Mouse (Mus musculus) midbrain, embryonic 15.5 days (tissue): Measurements from ENCODE around the gene Zscan4-ps1. TPM values are rescaled to one million over a fixed set of nuclear protein-coding genes. Genes with fewer than 3 reads are reported as not detected.
"Not testable (repeated sequence)": the region's sequence is repeated elsewhere in the genome, so short reads cannot be mapped to it uniquely, and the experiment has no call there.

Experiments
- ATAC-seq: fragments of 200-750 bp; cut with Nextera tagmentation; replicated peaks from 2 replicates; pipeline ENCODE4 v1.8.0; 2017; ENCODE audit warnings: moderate TSS enrichment
- H3K27ac ChIP-seq: fragments of 300-500 bp; sonication (generic); 2 replicates; pipeline ENCODE4 v1.5.1; 2015; ENCODE audit warnings: mild to moderate bottlenecking, inconsistent platforms
- H3K27me3 ChIP-seq: fragments of 300-500 bp; sonication (generic); replicated peaks from 2 replicates; pipeline ENCODE4 v1.6.1; 2015; ENCODE audit warnings: inconsistent platforms
- H3K36me3 ChIP-seq: fragments of 300-500 bp; sonication (generic); replicated peaks from 2 replicates; pipeline ENCODE4 v1.6.1; 2015; ENCODE audit warnings: inconsistent platforms
- H3K4me1 ChIP-seq: fragments of 300-500 bp; sonication (generic); 2 replicates; pipeline ENCODE4 v1.6.1; 2015; ENCODE audit warnings: inconsistent platforms
- H3K4me2 ChIP-seq: fragments of 300-500 bp; sonication (generic); 2 replicates; pipeline ENCODE4 v1.6.1; 2015; ENCODE audit warnings: inconsistent platforms, mild to moderate bottlenecking, moderate library complexity
- H3K4me3 ChIP-seq: fragments of 300-500 bp; sonication (generic); 2 replicates; pipeline ENCODE4 v1.5.1; 2015; ENCODE audit warnings: mild to moderate bottlenecking, inconsistent platforms
- H3K9ac ChIP-seq: fragments of 300-500 bp; sonication (generic); 2 replicates; pipeline ENCODE4 v1.6.1; 2015; ENCODE audit warnings: mild to moderate bottlenecking, inconsistent platforms
- H3K9me3 ChIP-seq: fragments of 300-500 bp; sonication (generic); 2 replicates; pipeline ENCODE4 v1.6.1; 2016; ENCODE audit warnings: inconsistent platforms
- WGBS: fragments of 180-500 bp; shearing (Covaris S2); methylation state at CpG from one replicate; pipeline ENCODE4 v1.1.7; 2015; ENCODE audit warnings: mixed read lengths; 5-methylcytosine and 5-hydroxymethylcytosine counted together
- polyA plus RNA-seq: library from polyadenylated mRNA; unstranded; fragments of >200 nt; fragmentation: Nextera tagmentation; extraction: Ambion mirVana; gene quantifications from 2 replicates; pipeline ENCODE4 v1.2.1, GENCODE M21; 2015

Zscan4-ps1 gene
- polyA plus RNA-seq = not detected in 2 replicates

DNA sequence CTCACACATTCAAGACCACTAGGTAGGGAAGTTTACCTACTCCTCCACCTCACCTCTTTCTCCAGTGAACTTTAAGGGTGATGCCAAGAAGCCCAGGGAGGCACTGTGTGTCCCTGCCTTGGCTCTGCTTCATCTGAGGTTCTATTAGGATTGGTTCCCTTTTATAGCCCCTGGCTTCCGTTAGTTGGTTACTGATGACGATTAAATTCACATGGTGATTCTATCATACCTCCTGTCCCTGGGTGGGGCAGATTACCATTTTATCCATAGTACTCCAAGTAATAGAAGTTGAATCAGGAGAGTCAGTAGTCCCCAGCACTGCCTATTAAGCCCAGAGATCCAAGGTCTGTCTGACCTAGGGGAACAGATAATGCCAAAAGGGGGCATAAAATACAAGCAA lies at the start of gene Zscan4-ps1:
Gene Zscan4-ps1 (minus strand): TSS at position 101 of the 400 bp plus-strand sequence.
- WGBS = 89% methylated on average over 2 of the region's 2 CpGs
- not testable (repeated sequence) for H3K9ac ChIP-seq, H3K9me3 ChIP-seq, ATAC-seq, H3K27me3 ChIP-seq, H3K4me3 ChIP-seq, H3K4me2 ChIP-seq, H3K27ac ChIP-seq, H3K4me1 ChIP-seq, H3K36me3 ChIP-seq

Other genes starting within 250 kb of the Zscan4-ps1 start
- not detected in 2 replicates for gene Zscan4b, start 164.6 kb downstream of the Zscan4-ps1 start, polyA plus RNA-seq
- gene Zscan4c, start 63.9 kb downstream of the Zscan4-ps1 start, polyA plus RNA-seq = not detected in 2 replicates
- not detected in 2 replicates for gene Zscan4d, start 96.5 kb upstream of the Zscan4-ps1 start, polyA plus RNA-seq
- gene Zscan4e, start 241.0 kb upstream of the Zscan4-ps1 start, polyA plus RNA-seq = not detected in 2 replicates